Mouse (Mus musculus) frontal cortex, postnatal 14 days (tissue): ENCODE measurements around the gene Babam2.

ENCODE experiments used
- DNase-seq, 2 experiments: peaks; one replicate each; pipeline ENCODE4 v3.0.0; 2022; ENCODE audit warnings: low spot score in 2 of 2

Gene Babam2

GRCm38 (mm10) chr5:31882297-31882696, 184.8 kb downstream of the Babam2 start:
- no peak for DNase-seq

GRCm38 (mm10) chr5:31884962-31885361, 187.5 kb downstream of the Babam2 start:
- no peak for DNase-seq

GRCm38 (mm10) chr5:31887590-31887989, 190.1 kb downstream of the Babam2 start:
- DNase-seq = no peak

GRCm38 (mm10) chr5:31888341-31888740, 190.9 kb downstream of the Babam2 start:
- DNase-seq = no peak

GRCm38 (mm10) chr5:31892631-31893030, 195.1 kb downstream of the Babam2 start:
- no peak for DNase-seq

GRCm38 (mm10) chr5:31899901-31900300, 202.4 kb downstream of the Babam2 start:
- DNase-seq = no peak

- DNase-seq = no peak
Observed at GRCm38 (mm10) chr5:31902144-31902543, 204.7 kb downstream of the Babam2 start.

- no peak for DNase-seq
Observed at GRCm38 (mm10) chr5:31902891-31903290, 205.4 kb downstream of the Babam2 start.

- no peak for DNase-seq
Observed at GRCm38 (mm10) chr5:31904968-31905683, 207.6 kb downstream of the Babam2 start.

GRCm38 (mm10) chr5:31905808-31906207, 208.3 kb downstream of the Babam2 start:
- DNase-seq = no peak

- DNase-seq = no peak
Observed at GRCm38 (mm10) chr5:31906286-31906951, 208.9 kb downstream of the Babam2 start.

- no peak for DNase-seq
Observed at GRCm38 (mm10) chr5:31907959-31908358, 210.5 kb downstream of the Babam2 start.

- DNase-seq = no peak
Observed at GRCm38 (mm10) chr5:31908818-31909217, 211.3 kb downstream of the Babam2 start.

- DNase-seq = no peak
Observed at GRCm38 (mm10) chr5:31916241-31916640, 218.8 kb downstream of the Babam2 start.

GRCm38 (mm10) chr5:31918566-31918965, 221.1 kb downstream of the Babam2 start:
- no peak for DNase-seq

GRCm38 (mm10) chr5:31920129-31920528, 222.6 kb downstream of the Babam2 start:
- no peak for DNase-seq

GRCm38 (mm10) chr5:31920890-31921289, 223.4 kb downstream of the Babam2 start:
- DNase-seq = no peak

GRCm38 (mm10) chr5:31924075-31924474, 226.6 kb downstream of the Babam2 start:
- no peak for DNase-seq

GRCm38 (mm10) chr5:31926551-31926950, 229.1 kb downstream of the Babam2 start:
- DNase-seq = no peak

GRCm38 (mm10) chr5:31929007-31929406, 231.5 kb downstream of the Babam2 start:
- no peak for DNase-seq

- DNase-seq = no peak
Observed at GRCm38 (mm10) chr5:31931127-31931625, 233.7 kb downstream of the Babam2 start.

GRCm38 (mm10) chr5:31931637-31932036, 234.2 kb downstream of the Babam2 start:
- no peak for DNase-seq

- no peak for DNase-seq
Observed at GRCm38 (mm10) chr5:31933296-31933695, 235.8 kb downstream of the Babam2 start.
